Mouse (Mus musculus) lung, embryonic 14.5 days (tissue): ENCODE measurements at regions not wholly inside any gene's neighbourhood (a gene's known extent, or its start where the extent isn't known, plus 50 kb on each side); places are given as distances from the start of the nearest gene placed in this dataset.

Source experiments
- ATAC-seq: fragments of 200-750 bp; cut with Nextera tagmentation; 2 replicates; pipeline ENCODE4 v1.8.0; 2017; ENCODE audit warnings: mild to moderate bottlenecking, moderate TSS enrichment, moderate library complexity; ENCODE audit not compliant: insufficient read depth
- DNase-seq: peaks from one replicate; pipeline ENCODE4 v3.0.0-alpha.2; 2015
- H3K27ac ChIP-seq: fragments of 300-500 bp; sonication (generic); 2 replicates; pipeline ENCODE4 v1.5.1; 2014; ENCODE audit warnings: low read depth, mild to moderate bottlenecking, moderate library complexity
- H3K27me3 ChIP-seq: fragments of 300-500 bp; sonication (generic); 2 replicates; pipeline ENCODE4 v1.6.1; 2014; ENCODE audit warnings: low read length, control low read depth; ENCODE audit not compliant: insufficient read depth
- H3K36me3 ChIP-seq: fragments of 300-500 bp; sonication (generic); 2 replicates; pipeline ENCODE4 v1.6.1; 2014; ENCODE audit warnings: control low read depth; ENCODE audit not compliant: insufficient read depth
- H3K4me1 ChIP-seq: fragments of 300-500 bp; sonication (generic); 2 replicates; pipeline ENCODE4 v1.6.1; 2014; ENCODE audit warnings: antibody characterized with exemption, control low read depth; ENCODE audit not compliant: insufficient read depth
- H3K4me2 ChIP-seq: fragments of 300-500 bp; sonication (generic); 2 replicates; pipeline ENCODE4 v1.6.1; 2014; ENCODE audit warnings: mild to moderate bottlenecking
- H3K4me3 ChIP-seq: fragments of 300-500 bp; sonication (generic); 2 replicates; pipeline ENCODE4 v1.5.1; 2014; ENCODE audit warnings: low read depth, low read length
- H3K9ac ChIP-seq: fragments of 300-500 bp; sonication (generic); 2 replicates; pipeline ENCODE4 v1.6.1; 2014
- H3K9me3 ChIP-seq: fragments of 300-500 bp; sonication (generic); 2 replicates; pipeline ENCODE4 v1.6.1; 2016; ENCODE audit warnings: low read depth, low read length, control low read depth
- CTCF ChIP-seq: IDR thresholded peaks from 2 replicates; pipeline ENCODE4 v1.5.1; 2016; ENCODE audit warnings: antibody characterized with exemption, low read depth
- WGBS: fragments of 180-500 bp; shearing (Covaris S2); extraction: QIAGEN DNeasy Blood & Tissue Kit; methylation state at CpG from one replicate; pipeline ENCODE4 v1.1.7; 2014; 5-methylcytosine and 5-hydroxymethylcytosine counted together

DNA sequence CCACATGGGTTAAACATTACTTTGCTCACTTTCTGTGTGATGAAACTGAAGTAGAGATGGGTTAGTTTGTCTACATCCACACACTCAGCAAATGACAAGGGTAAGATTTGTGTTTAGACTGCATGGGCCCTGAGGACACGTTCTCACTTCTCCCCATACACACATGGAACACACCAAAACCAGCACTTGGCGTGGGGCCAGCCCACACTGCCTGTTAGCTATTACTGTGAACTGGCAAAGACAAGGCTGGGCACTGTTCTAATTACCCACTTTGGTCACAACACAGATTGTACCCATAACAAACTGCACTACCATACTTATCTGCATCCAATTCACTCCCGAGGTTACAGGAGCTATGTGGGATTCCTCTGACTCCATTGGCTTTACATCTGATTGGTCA lies 430.4 kb downstream of the Etnk1 start:
- Histone ChIP-seq H3K9ac (no peak overlapping the region), H3K27ac (no peak overlapping the region), H3K4me3 (no peak overlapping the region), H3K36me3 (no peaks in the 10 kb centered on the region), H3K27me3 (no peaks in the 10 kb centered on the region), H3K4me1 (no peaks in the 10 kb centered on the region), H3K4me2 (no peak overlapping the region), H3K9me3 (no peaks in the 10 kb centered on the region)
- 86% methylated on average over 3 of the region's 3 CpGs for WGBS
- no peak for TF ChIP-seq CTCF
- no peak for ATAC-seq
- DNase-seq: no peak

DNA sequence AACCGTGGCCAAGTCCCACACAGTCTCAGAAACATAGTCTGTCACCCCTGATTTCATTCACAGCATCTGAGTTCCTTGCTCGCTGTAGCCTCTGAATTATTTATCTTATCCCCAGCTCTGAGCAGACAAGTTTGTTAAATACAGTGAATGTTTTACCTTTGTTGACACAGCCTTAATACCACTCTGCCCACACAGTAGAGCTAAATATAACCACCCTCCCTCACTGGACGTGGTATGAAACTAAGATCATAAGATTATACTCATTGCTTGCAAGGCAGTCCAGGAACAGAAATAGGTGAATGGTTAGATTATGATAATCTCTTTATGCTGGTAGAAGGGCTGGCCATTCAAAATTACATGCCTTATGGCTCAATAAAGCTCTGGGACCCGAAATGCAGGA lies 431.9 kb downstream of the Etnk1 start:
- Histone ChIP-seq H3K4me2 (no peak overlapping the region), H3K36me3 (no peaks in the 10 kb centered on the region), H3K27me3 (no peaks in the 10 kb centered on the region), H3K9me3 (no peaks in the 10 kb centered on the region), H3K4me1 (no peaks in the 10 kb centered on the region), H3K27ac (no peak overlapping the region), H3K9ac (no peak overlapping the region), H3K4me3 (no peak overlapping the region)
- no peak for TF ChIP-seq CTCF
- ATAC-seq (no peak), DNase-seq (no peak)
- 47% methylated on average over 4 of the region's 4 CpGs for WGBS

DNA sequence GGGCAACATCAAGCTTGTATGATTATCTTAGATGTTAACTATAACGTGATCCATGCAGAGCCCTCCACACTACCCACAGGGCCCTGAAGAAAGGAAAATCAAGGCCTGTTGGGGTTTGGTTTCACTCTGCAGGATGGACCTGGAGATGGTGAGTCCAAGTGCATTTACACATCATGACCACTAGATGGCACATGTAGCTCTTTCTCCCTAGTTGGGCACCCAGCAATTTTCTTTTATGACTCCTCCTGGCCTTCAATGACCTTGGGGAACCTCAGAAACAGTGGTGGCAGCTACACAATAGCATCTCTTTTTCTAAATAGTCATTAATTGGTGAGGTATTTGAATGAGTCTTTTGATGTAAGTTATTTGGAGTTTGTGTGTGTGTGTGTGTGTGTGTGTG lies 442.1 kb downstream of the Etnk1 start:
- Histone ChIP-seq H3K9ac (no peak overlapping the region), H3K27me3 (no peaks in the 10 kb centered on the region), H3K4me3 (no peak overlapping the region), H3K4me2 (no peak overlapping the region), H3K9me3 (no peaks in the 10 kb centered on the region), H3K27ac (no peak overlapping the region), H3K4me1 (no peaks in the 10 kb centered on the region), H3K36me3 (no peaks in the 10 kb centered on the region)
- TF ChIP-seq CTCF: peak; percentile 79
- WGBS: 86% methylated on average over 1 of the region's 1 CpGs
- DNase-seq (peak; percentile 67), ATAC-seq (no peak)

DNA sequence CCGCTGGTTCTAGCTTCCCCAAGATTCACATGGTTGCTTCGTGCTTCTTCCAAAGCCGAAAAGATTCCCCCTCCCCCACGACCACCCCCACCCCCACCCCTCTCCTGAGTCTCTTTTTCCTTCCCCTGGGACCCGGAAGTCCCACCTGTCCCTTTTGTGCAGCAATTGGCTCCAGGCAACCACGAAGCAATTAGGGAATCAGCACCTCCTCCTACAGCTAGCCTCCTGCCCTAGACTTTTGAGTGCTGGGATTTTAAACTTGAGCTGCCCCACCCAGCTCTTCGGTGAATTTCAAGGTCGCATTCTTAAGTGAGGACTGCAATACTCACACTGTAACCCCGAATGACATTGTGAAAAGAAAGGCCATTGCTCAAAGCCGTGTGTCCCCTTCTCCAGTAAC lies 445.9 kb downstream of the Etnk1 start:
- 74% methylated on average over 10 of the region's 10 CpGs for WGBS
- Histone ChIP-seq H3K4me1 (no peaks in the 10 kb centered on the region), H3K4me3 (no peak overlapping the region), H3K9me3 (no peaks in the 10 kb centered on the region), H3K4me2 (no peak overlapping the region), H3K27ac (no peak overlapping the region), H3K27me3 (no peaks in the 10 kb centered on the region), H3K36me3 (no peaks in the 10 kb centered on the region), H3K9ac (no peak overlapping the region)
- ATAC-seq: no peak
- TF ChIP-seq CTCF: no peak
- no peak for DNase-seq

DNA sequence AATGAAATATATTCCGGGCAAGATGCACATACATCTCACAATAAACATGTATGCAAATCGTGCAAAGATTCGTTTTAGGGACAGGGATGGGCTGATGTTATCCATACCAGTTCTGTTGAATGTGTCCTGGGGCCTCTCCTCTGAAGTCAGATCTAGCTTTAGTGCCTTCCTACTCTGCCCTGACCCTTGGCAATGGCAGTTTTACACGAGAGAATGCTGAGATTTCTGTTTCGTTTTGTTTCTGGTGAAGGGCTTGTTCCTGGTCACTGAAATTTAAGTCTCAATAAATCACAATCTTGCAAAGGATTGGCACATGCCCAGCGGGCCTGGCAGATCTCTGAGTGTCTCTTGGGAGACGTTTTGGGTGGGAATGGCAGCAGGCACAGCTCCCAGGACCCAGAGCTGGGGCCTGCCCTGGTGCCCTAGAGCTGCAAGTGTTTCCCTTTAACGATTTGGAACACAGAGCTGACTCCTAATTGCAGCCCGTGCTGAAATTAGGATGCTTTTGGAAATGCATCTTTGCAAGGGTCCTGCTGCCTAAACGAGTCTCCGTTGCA lies 447.5 kb downstream of the Etnk1 start:
- ATAC-seq (no peak), DNase-seq (no peak)
- no peaks in the 10 kb centered on the region for H3K36me3 ChIP-seq
- no peak overlapping the region for H3K9ac ChIP-seq
- whole genome bisulfite sequencing: 69% methylated on average over 11 of the region's 11 CpGs
- no peak overlapping the region for H3K27ac ChIP-seq
- no peaks in the 10 kb centered on the region for H3K4me1 ChIP-seq
- H3K4me2 ChIP-seq: no peak overlapping the region
- no peak overlapping the region for H3K4me3 ChIP-seq
- no peaks in the 10 kb centered on the region for H3K27me3 ChIP-seq
- no peak for TF ChIP-seq CTCF
- H3K9me3 ChIP-seq: no peaks in the 10 kb centered on the region

DNA sequence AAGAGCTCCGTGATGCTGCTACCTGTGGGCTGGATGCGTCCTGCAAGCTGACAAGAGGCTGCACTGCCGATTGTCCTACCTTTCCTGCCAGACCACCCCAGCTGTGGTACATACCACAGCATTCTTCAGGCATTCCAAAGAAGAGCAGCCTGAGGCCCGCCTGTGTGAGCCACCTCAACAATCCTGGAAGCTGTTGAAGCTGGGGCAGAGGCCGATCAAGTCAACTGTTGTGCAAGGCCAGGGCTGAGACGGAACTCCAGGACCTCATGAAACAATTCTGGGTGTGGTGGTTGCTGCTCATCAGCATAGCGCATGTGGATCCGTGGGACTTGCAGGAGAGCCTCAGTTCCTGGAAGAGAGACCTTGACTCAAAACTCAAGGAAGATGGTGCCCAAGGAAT lies 448.3 kb downstream of the Etnk1 start:
- Histone ChIP-seq H3K9ac (no peak overlapping the region), H3K36me3 (no peaks in the 10 kb centered on the region), H3K4me2 (no peak overlapping the region), H3K27me3 (no peaks in the 10 kb centered on the region), H3K4me3 (no peak overlapping the region), H3K4me1 (no peaks in the 10 kb centered on the region), H3K9me3 (no peaks in the 10 kb centered on the region), H3K27ac (no peak overlapping the region)
- 73% methylated on average over 8 of the region's 8 CpGs for WGBS
- no peak for DNase-seq
- ATAC-seq: no peak
- no peak for TF ChIP-seq CTCF

DNA sequence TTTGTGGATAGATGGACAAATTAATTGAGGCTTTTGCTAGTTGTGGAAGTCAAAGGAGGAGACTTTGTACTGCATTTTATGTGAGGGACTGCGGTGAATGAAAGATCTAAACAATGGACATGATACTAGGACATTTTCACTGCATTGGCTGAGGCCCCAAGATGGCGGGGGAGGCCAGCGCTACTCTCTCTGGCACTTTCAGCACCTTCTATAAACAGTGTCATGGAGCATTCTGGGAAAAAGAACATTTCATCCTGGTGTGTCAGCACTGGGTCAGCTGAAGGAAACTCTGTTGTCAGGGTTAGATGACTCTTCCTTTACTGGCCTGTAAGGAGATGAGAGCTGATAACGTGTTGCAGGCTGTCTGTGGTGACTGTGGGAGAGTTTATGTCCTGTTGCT lies 449.4 kb downstream of the Etnk1 start:
- Histone ChIP-seq H3K4me2 (no peak overlapping the region), H3K9me3 (no peaks in the 10 kb centered on the region), H3K4me3 (no peak overlapping the region), H3K9ac (no peak overlapping the region), H3K27ac (no peak overlapping the region), H3K27me3 (no peaks in the 10 kb centered on the region), H3K4me1 (no peaks in the 10 kb centered on the region), H3K36me3 (no peaks in the 10 kb centered on the region)
- DNase-seq (no peak), ATAC-seq (no peak)
- WGBS: 84% methylated on average over 4 of the region's 4 CpGs
- TF ChIP-seq CTCF: no peak

DNA sequence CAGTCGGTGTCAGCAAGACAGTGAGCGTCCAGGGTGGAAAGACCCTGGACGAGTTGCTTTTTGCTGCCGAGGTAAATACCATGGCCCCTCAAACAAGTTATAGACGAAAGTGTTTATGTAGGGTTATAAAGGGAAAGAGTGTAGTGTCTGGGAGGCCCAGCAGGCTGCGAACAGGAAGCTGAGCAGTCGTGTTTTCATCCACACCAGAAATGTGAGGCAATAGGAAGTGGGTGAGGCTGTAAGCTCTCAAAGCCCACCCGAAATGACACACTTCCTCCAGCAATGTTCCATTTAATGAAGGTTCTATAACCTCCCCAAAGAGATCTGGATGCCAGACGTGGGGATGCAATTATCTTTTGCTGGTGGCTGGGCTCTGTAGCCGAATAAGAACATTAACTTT lies 451.5 kb downstream of the Etnk1 start:
- Histone ChIP-seq H3K27ac (no peak overlapping the region), H3K36me3 (no peaks in the 10 kb centered on the region), H3K9me3 (no peaks in the 10 kb centered on the region), H3K27me3 (no peaks in the 10 kb centered on the region), H3K9ac (no peak overlapping the region), H3K4me3 (no peak overlapping the region), H3K4me2 (no peak overlapping the region), H3K4me1 (no peaks in the 10 kb centered on the region)
- TF ChIP-seq CTCF: 0 out of 2 replicates have a peak, but pooled peaks have one; percentile 15
- 47% methylated on average over 10 of the region's 10 CpGs for WGBS
- ATAC-seq: no peak
- no peak for DNase-seq
